Mouse (Mus musculus) mature B cell (primary cell): ENCODE results near the gene Haus5.

Experiments used
- in situ Hi-C: fragments of 300-500 bp; cut with MboI; formaldehyde crosslinking; loops from 2 replicates; pipeline ENCODE4 v1.14.3; 2019

The Haus5 gene

DNA sequence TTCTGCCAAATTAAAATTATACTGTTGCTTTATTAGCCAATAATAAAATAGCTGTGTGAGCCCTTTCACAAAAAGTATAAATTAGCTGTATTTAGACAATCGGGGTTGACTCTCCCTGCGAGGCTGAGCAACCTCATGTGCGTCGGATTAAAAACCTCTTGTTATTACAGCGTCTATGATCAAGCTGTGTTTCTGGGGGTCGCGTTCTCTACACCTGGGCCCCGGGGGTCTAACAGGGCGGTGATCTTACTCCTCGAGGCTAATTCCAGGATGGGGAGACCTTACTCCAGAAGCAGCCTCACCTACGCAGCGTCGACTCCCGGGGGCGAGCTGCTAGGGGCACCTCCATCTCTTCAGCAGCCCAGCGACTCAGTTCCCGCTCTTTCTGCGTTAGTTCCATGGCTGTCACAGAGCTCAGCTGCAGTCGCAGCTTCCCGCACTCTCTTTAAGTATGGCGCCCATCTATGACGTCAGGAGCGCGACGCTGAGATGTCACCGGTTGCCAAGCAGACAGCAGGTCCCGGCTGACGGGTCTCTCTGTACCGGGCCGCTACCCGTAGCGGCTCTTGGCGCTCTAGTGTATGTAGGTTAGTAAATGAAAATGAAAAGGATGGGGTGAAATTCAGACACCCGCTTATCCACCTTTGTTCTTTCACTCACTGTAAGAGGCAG is at the start of gene Haus5:
TSS of gene Haus5 (minus strand) at position 466 of the 672 bp plus-strand sequence.
- in situ Hi-C loops, result no loop called here

DNA sequence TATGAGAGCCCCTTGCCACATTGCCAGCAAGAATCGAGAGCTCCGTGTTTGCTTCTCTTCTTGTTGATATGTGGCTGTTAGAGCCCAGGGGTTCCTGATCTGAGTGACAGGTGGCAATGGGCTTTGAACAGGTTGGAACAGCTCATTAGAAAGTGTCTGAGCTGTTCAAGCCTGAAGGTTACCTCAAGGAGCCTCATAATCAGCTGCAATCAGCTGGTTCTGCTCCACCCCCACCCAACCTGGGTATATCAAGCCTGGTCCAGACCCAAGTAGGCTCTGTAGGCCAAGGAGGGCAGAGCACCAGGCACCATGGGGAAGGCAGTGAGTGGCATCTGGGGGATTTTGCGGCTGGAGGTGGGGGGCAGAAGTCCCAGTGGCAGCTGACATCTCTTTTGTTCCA is 47.1 kb upstream of the Haus5 start, which contains the start of gene Atp4a:
TSS of gene Atp4a (plus strand) at position 268 of the 400 bp plus-strand sequence.
- in situ Hi-C loops, result no loop called here

DNA sequence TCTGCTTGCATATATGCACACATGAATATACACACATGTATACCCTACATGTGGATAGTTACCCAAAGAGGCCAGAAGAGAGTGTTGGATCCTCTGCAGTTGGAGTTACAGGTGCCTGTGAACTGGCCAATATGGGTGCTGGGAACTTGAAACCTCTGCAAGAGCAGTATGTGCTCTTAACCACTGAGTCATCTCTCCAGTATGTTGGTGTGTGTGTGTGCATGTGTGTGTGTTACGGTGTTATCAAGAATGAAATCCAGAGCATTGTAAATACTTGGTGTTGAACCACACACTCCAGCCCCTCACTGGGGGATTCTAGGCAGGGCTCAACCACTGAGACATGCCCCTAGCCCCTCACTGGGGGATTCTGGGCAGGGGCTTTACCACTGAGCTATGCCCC is 42.6 kb upstream of the Haus5 start:
- in situ Hi-C loops, result no loop called here

DNA sequence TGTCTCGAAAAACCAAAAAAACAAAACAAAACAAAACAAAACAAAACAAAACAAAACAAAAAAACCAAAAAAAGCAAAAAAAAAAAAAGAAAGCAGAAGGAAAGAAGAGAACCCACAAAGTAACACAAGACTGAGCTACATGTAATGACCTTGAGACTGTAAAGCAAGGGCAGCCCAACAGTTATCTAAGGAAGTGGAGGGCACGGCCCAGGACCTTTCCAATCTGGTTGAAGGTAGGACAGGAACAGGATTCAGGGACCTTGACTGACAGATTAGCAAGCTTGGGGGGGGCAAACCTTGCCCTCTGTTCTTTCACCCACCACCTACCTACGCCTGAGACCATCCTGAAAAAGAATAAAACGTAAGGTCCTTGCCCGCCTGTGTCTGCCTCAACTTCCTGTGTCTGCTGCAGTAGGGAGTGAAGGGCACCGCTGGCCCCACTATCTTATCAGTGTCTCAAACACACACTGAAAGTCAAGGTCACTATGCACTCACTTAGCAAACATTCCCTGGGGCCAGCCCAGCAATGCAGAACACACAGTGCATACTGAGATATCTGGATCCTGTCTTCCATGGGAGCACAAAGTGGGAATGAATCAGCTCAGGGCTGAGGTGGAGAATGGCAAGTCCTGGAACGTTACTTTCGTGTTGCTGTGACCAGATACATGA is 41.6 kb upstream of the Haus5 start:
- in situ Hi-C loops, result no loop called here

DNA sequence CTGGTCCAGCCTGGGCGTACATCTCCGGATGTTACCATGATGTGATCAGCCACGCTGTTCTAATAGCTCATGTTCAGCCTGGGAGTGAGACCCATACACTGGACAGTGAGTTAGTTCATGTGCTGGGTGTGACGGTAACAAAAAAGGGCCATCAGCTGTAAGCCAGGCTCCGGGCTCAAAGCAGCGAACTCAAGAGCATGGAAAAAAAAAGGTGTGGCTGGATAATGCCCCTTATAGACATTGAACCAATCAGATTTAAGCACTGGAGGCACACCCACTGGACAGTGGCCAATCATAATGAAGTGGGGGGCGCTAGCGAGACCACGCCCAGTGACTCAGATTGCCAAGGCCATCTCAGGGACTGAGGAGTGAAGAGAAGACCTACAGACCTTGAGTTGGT is 33.8 kb upstream of the Haus5 start, which contains the start of gene 2200002J24Rik:
TSS of gene 2200002J24Rik (plus strand) at position 338 of the 400 bp plus-strand sequence.
- in situ Hi-C loops, result no loop called here

DNA sequence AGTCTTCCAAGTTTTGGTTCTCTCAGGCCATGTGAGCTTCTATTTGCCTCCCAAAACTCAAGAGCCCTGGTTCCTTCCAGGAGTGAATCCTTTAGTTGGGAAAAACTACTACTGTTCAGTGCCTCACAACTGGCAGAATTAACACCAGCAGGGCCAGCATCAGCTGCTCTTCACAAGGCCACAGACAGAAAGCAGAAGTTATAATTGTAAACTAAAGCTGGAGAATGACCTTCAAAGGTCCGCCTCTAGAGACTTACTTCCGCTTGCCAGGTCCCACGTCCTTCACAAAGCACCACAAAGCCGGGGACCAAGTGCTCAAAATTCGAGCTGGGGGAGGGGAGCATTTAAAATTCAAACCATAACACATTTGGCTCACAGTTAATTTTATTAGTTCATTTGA is 33.3 kb upstream of the Haus5 start:
- in situ Hi-C loops, result no loop called here

DNA sequence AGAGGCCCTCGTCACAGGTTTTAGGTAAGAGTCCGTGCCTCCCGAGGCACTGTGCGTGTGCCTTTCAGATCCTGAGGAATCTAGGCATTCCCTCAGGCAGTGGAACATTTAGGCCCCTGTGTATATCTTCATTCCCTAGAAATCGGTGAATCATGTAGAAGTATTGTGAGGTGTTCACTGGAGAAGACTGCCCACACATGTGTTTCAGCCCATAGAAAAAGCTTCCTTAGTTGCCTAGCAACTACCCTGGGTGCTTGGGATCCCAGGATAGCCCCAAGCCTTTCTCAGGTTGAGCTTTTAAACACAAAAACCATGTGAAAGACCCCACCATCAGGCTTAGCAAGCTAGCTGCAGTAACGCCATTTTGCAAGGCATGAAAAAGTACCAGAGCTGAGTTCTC is 23.5 kb upstream of the Haus5 start:
- in situ Hi-C loops, result no loop called here

DNA sequence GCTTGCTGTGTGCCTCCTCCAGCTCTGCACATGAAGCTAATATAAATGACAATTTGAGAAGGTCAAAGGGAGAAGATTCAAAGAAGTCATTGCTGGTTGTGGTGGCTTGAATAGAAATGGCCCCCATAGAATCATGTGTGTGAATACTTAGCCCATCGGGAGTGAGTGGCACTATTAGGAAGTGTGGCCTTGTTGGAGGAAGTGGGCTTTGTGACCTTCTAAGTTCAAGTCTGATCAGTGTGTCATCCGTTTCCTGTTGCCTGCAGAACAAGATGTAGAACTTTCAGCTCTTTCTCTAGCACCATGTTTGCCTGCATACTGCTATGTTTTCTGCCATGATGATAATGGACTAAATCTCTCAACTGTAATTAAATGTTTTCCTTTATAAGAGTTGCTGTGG is 18.6 kb upstream of the Haus5 start:
- in situ Hi-C loops, result no loop called here

DNA sequence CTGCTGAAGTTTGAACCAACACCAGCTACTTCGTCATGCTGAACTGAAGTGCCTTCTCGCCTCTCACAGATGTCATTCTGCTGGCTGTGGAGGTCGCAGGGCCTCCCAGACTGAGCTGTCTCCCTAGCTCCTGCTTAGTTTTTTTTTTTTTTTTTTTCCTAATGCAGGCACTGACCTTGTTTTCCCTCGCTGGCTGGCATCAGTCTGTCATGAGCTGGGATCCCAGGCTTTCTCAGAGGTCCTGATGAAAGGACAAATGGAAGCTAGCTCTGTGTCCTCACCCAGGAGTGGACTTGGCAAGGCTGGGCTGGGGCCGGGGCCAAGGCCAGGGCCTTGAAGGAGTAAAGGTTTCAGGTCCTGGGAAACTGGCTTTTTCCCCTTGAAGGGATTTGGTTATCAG is 17.1 kb upstream of the Haus5 start:
- in situ Hi-C loops, result no loop called here

DNA sequence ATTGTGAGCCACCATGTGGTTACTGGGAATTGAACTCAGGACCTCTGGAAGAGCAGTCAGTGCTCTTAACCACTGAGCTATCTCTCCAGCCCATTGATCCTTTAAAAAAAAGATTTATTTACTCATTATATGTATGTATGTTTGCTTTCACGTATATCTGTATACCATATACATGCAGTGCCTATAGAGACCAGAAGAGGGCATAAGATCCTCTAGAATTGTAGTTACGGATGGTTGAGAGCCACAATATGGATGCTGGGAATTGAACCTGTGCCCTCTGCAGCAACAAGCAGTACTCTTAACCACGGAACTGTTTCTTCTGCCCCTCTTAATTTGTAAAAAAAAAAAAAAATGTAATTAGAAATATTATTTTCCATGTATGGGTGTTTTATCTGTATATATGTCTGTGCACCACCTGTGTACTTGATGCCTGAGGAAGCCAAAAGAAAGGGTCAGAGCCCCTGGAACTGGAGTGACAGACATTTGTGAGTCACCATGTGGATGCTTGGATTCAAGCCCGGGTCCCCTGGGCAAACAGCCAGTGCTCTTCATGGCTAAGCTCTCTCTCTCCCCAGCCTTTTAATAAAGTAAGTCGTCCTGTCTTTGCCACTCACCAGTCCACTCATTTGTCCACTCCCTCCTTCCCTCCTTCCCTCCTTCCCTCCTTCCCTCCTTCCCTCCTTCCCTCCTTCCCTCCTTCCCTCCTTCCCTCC is 13.6 kb upstream of the Haus5 start:
- in situ Hi-C loops, result no loop called here

DNA sequence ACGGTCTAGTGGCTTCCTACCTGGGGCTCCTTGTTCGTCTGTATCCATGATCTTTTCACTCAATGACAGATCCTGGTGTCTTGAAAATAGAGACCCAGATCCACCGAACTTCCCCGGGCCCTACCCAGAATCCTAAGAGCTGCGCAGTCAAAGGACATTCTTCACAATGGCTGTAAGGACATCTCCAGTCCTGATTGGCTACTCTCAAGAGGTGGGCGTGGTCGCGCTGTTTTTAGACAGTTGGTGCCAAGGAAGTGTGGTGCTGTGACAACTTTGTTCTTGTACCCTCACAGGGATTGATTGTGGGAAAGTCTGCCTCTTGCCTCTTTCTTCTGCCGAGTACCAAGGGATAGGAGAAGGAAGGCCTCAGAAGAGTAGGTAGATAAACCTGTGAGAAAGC is 6.7 kb upstream of the Haus5 start, which contains the start of gene Pmis2:
TSS of gene Pmis2 (minus strand) at position 126 of the 400 bp plus-strand sequence.
- in situ Hi-C loops, result no loop called here

DNA sequence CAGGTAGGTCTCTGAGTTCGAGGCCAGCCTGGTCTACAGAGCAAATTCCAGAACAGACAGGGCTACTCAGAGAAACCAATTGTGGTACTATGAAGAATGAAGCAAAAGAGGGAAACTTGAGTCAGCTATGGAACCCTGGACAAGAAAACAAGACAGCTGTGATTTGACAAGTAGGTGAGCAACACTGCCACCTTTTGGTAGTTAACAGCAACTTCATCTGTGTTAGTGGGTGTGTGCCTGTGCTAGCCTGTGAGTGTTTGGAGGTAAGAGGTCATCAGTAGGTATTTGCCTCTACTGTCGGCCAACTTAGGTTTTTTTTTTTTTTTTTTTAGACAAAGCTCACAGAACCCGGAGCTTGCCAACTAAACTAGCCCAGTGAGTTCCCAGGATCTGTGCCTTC is 4.4 kb upstream of the Haus5 start:
- in situ Hi-C loops, result no loop called here

DNA sequence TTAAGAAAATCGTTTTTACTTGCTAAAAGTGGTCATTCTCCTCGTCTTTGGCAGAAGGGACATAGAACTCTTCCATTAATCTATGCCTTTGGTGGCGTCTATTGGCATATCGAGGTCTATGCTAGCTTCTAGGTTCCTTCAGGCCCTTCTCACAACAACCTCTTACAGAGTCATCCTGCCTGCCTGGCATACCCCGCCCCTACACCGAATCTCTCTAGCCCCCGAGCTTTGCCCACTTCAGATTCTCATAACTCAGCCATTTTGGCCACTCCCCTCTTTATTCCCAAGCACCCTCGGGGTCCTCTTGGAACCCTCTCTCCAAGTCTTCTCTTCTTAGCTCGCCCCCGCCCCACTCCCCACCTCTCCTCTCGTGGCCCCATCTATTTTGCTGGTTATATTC is 527 bp upstream of the Haus5 start:
- in situ Hi-C loops, result no loop called here

DNA sequence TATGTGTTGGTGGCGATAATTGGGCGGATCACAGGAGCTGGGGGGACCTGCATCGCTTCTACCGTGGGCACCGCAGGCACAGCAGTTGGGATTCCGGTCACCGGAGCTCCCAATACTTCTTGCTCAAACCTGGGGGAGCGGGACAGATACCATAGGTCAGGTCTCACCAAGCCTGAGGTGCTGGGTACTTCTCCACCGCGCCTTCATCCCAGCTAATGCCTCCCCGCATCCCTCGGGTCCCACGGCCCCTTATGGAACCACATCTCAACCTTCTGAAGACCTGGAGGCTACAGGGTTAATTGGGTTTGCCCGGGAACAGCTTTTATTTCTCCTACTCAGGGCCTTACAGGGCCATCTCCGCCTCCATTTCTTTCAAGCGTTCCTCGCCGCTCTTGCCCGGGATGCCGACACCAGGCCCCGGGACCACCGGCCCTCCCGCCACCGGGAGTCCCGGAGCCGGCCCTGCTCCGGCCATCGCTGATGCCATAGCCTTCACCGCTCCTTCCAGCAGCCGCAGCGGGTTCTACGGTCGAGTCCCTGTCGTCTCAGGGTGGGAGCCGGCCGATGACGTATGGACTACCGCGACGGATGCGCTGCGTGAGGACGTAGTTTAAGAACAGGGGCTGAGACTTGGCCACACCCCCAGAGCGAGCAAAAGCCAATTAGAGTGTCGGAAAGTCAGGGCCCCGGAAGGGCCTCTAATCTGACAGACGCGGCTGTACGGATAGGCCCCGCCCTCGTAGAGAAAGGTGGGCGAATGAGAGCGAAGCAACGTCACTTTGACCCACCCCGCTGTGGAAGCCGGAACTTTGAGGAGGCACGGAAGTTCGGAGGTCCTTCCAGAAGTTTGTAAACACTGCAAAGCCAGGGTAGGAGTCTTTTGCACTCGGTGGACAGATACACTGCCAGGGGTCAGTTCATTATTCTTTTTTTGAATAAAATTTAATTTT is 14.9 kb downstream of the Haus5 start, which contains the start of gene Rbm42:
TSS of gene Rbm42 (minus strand) at position 727 of the 950 bp plus-strand sequence.
- in situ Hi-C loops, result no loop called here

DNA sequence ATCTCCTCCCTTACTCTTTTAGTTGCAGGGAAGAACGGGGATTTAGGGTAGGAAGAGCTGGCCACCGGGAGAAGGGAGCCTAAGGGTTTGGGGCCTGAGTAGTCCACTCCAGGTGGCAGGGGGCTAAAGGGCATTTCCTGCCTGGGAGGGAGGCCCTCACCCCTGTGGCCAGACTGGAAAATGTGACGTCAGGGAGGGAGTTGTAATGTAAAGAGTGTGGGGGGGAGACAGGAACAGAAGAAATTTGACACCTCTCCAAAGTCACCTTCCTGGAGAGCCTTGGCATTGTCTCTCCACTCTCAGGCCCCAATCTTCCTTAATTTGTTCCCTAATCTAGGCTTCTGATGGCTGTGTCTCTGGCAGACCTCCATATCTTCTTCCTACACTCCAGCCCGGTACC is 25.7 kb downstream of the Haus5 start:
- in situ Hi-C loops, result no loop called here

DNA sequence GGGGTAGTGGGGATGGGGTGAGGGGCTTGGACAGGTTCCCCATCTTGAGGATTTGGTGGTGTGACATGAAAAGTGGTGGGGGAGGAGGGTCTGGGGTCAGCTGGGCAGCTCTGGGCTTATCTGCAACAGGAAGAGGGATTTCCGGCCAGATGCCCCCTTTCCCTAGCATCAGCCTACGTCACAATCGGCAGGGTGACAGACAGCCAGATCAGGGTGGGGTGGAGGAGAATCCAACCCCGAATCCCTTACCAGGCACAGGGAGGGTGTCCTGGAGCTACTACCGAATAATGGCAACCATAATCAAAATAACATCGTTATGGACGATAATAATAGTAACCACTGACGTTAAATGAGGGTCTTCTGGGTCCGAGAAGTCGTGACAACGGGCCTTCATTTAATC is 28.4 kb downstream of the Haus5 start:
- in situ Hi-C loops, result no loop called here

DNA sequence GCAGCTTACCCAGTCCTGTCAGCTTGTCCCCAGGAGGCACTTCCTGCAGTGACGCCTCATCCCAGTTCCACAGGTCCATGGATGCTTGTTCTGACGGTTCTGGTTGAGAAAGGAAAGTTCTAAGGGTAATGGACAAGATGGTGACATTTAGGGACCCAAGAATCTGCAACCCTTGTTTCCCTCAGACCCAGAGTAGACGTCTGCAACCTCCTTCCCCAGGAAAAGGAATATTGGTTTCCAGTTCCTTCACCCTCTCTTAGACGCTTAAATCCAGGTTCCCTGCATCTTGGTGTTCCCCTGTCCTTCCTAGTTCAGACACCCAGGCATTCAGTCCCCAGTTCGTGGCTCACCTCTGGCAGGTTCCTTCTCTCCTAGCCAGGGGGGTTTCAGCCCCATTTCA is 29.0 kb downstream of the Haus5 start, which contains the start of gene Etv2:
TSS of gene Etv2 (minus strand) at position 101 of the 400 bp plus-strand sequence.
- in situ Hi-C loops, result no loop called here

DNA sequence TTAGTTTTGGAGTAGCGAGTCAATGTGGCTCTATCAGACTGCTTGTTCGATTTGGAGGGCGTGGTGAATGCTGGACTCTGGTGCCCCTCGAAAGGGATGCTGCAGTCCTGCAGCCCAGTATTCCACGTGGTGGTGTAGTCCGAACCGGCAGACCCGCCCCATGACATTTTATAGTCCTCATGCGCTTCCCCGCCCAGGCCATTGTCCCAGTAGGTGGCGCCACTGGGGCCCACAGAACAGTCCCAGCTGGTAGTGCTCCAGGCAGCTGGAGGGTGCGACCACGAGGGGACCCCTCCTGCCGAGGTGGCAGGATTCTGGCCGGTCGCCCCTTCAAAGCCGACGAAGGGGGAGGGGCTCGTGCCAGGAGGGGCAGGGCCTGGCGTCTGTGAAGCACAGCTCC is 30.2 kb downstream of the Haus5 start:
- in situ Hi-C loops, result no loop called here

DNA sequence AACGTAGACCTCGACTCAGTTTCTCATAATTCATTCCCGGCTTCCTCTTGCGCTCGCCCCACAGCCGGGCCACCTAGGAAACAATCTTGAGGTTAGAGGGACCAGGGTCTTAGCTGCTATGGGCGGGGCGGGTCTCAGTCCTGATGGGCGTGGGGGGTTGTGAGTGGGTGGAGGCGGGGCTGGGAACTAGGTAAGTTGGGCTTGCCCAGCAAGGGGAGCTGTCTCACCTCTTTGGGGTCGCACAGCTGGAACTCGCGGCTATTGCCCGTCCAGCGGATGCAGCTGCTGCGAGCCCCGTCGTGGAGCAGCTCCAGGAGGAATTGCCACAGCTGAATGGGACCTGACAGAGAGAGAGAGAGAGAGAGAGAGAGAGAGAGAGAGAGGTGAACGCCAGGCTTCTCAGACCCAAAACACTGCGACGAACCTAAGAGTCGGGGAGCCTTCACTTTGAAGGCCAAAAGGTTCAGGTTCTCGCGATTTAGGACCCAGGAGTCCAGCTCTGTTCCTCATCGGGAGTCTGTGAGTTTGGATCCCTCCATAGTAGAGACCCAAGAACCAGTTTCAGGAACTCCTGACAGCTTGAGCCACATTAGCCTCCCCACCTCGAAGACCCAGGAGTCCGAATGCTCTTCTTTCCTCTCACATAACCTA is 30.9 kb downstream of the Haus5 start:
- in situ Hi-C loops, result no loop called here

DNA sequence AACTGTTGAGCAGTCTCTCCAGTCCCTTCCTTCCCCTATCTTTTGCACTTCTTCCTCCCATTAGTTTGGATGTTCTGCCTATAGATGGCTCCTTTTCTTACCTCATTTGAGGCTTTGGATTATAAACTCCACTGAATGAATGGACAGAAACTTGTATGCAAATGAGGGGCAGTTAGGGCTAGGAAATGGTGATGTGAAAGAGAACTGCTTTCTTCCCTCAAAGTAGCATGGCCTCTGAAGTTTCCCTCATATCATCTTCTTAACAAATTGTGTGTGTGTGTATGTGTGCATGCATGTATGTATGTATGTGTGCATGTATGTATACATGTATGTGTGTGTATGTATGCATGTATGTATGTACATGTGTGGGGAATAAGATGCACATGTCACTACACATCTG is 35.8 kb downstream of the Haus5 start:
- in situ Hi-C loops, result no loop called here

DNA sequence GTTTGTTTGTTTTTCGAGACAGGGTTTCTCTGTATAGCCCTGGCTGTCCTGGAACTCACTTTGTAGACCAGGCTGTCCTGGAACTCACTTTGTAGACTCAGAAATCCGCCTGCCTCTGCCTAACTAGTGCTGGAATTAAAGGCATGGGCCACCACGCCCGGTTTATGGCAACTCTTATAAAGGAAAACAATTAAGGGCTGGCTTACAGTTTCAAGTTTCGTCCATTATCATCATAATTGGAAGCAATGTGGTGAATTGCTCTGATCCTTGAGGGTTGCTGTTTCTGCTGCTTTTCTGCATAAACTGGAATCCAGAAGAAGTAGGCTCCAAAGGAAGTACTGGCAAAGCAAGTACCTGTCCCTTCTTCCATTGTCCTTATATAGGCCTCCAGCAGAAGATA is 38.1 kb downstream of the Haus5 start:
- in situ Hi-C loops, result no loop called here
